Mouse (Mus musculus): Measurements from ENCODE around the gene Cabin1. TPM values are rescaled to one million over a fixed set of nuclear protein-coding genes. Genes with fewer than 3 reads are reported as not detected.

Gene Cabin1
- polyA plus RNA-seq, 1 experiment, result 10.8 TPM

DNA sequence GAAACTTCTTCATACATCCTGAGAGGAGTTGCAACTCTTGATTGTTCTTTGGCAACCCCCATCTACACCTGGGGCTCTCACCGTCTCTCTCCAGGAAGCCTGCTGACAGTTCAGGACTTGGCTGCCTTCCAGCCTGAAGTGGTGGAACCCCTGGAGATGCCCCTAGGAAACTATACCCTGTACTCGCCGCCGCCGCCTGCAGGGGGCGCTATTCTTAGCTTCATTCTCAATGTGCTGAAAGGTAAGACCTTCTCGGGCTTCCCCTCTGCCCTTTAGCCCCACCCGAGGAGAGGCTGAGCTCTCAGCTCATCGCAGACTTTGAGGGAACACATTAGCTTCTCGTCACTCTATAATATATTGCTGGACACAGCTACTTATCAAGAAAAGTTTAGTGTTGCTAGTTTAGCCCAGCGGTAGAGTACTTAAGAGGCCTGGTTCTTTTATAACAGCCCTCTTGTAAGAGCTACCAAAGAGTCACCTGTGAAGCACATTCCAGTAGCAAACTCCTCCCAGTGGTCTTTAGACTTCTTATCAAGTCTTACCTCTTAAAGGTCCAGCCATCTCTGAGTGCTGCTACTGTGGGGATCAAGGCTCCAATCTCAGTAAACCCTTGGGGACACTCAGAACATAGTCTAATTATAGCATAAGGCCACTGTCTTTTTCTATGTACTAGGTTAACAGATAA lies 158.8 kb downstream of the Cabin1 start:
- no peaks in the 10 kb centered on the region for H3K36me3 ChIP-seq (ENCODE audit: control insufficient read depth)
- no peak for TF ChIP-seq GATA1 (IDR thresholded peaks at IDR 0.05; ENCODE audit: low read length)
- H3K9me3 ChIP-seq (ENCODE audit: control insufficient read depth, low read length), result no peaks in the 10 kb centered on the region
- no peak overlapping the region for H3K4me3 ChIP-seq (replicated peaks)
- H3K27me3 ChIP-seq (ENCODE audit: control insufficient read depth), result no peaks in the 10 kb centered on the region
- H3K4me1 ChIP-seq (ENCODE audit: control insufficient read depth), result no peaks in the 10 kb centered on the region

DNA sequence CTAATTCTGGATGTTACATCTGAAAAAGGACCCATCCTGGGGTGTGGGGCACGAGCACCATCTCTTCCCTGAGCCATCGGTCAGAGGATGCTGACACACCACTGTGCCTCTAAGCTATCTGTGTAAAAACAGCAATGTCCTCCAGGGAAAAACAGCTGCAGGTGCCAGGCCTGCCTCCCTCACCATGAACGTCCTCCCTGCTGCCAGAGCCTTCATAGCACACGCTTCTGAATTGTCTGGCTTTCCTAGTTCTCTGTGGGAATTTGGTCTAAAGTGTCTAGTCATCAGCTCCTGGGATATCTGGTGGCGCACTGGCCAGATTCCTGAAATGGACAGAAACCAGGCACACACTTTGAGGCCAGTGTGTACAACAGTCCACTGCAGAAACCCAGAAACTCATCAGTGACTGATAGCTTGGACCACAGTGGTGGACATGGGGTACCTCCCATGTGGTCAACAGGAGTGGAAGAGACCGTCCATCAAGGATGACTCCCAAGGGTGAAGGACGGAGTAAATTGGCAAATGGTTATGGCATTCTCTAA lies 163.9 kb downstream of the Cabin1 start:
- no peak overlapping the region for H3K4me3 ChIP-seq (replicated peaks)
- H3K9me3 ChIP-seq (ENCODE audit: control insufficient read depth, low read length), result peaks cover 2% of the 10 kb centered on the region; the same call in 1 of the 2 replicates
- no peaks in the 10 kb centered on the region for H3K4me1 ChIP-seq (ENCODE audit: control insufficient read depth)
- no peaks in the 10 kb centered on the region for H3K27me3 ChIP-seq (ENCODE audit: control insufficient read depth)
- TF ChIP-seq TAL1 (IDR thresholded peaks at IDR 0.05; ENCODE audit: low read length) (no peak), GATA1 (IDR thresholded peaks at IDR 0.05; ENCODE audit: low read length) (no peak)
- no peaks in the 10 kb centered on the region for H3K36me3 ChIP-seq (ENCODE audit: control insufficient read depth)

Other genes starting within 250 kb of the Cabin1 start
- gene Snrpd3, start 246.8 kb downstream of the Cabin1 start, polyA plus RNA-seq (2012), result 2.6 and 3.9 TPM in 2 replicates
- gene Gucd1, start 246.4 kb downstream of the Cabin1 start, polyA plus RNA-seq (2012), result 14.0 and 14.8 TPM in 2 replicates
- gene Lrrc75b, start 204.0 kb downstream of the Cabin1 start, polyA plus RNA-seq (2012), result not detected in 2 replicates
- 0.19 TPM in 1 of 2 replicates, not detected in the other for gene Ggt1, start 202.7 kb downstream of the Cabin1 start, polyA plus RNA-seq (2012)
- 0.02 TPM in 1 of 2 replicates, not detected in the other for gene Ggt5, start 175.0 kb downstream of the Cabin1 start, polyA plus RNA-seq (2012)
- 0.05 and 0.09 TPM in 2 replicates for gene Susd2, start 120.3 kb downstream of the Cabin1 start, polyA plus RNA-seq (2012)
- 2.7 and 3.0 TPM in 2 replicates for gene Ddt, start 9.1 kb upstream of the Cabin1 start, polyA plus RNA-seq (2012)
- gene Gm20441, start 16.6 kb upstream of the Cabin1 start, polyA plus RNA-seq (2012), result not detected in 2 replicates
- 0.12 TPM in 1 of 2 replicates, not detected in the other for gene Gstt3, start 17.1 kb upstream of the Cabin1 start, polyA plus RNA-seq (2012)
- 0.14 and 0.22 TPM in 2 replicates for gene Gstt1, start 34.2 kb upstream of the Cabin1 start, polyA plus RNA-seq (2012)
- gene Gstt4, start 58.2 kb upstream of the Cabin1 start, polyA plus RNA-seq (2012), result not detected in 2 replicates
- 0.64 and 0.70 TPM in 2 replicates for gene Gstt2, start 73.1 kb upstream of the Cabin1 start, polyA plus RNA-seq (2012)
- gene Mif, start 95.9 kb upstream of the Cabin1 start, polyA plus RNA-seq (2012), result 42.3 and 44.8 TPM in 2 replicates
- not detected in 2 replicates for gene Derl3, start 129.1 kb upstream of the Cabin1 start, polyA plus RNA-seq (2012)
- 31.8 TPM in 2 replicates for gene Smarcb1, start 157.3 kb upstream of the Cabin1 start, polyA plus RNA-seq (2012)
- gene Chchd10, start 168.8 kb upstream of the Cabin1 start, polyA plus RNA-seq (2012), result 110 and 127 TPM in 2 replicates
- gene Mmp11, start 172.2 kb upstream of the Cabin1 start, polyA plus RNA-seq (2012), result 0.05 TPM in 1 of 2 replicates, not detected in the other
- 5.9 and 7.9 TPM in 2 replicates for gene Gm867, start 176.3 kb upstream of the Cabin1 start, polyA plus RNA-seq (2012)
- gene Vpreb3, start 178.7 kb upstream of the Cabin1 start, polyA plus RNA-seq (2012), result not detected in 2 replicates
- not detected in 2 replicates for gene Gm5134, start 190.2 kb upstream of the Cabin1 start, polyA plus RNA-seq (2012)

Measured in erythroblast, embryonic 14.5 days (primary cell).